Mouse (Mus musculus) c-Kit-positive CD71-positive TER-119-negative erythroid progenitor cells, embryonic 14.5 days (primary cell): ENCODE measurements around the gene Txndc9.

Experiments
- DNase-seq: peaks from one replicate; pipeline ENCODE4 v3.0.0-alpha.2; 2013; ENCODE audit warnings: low read depth

The Txndc9 gene

DNA sequence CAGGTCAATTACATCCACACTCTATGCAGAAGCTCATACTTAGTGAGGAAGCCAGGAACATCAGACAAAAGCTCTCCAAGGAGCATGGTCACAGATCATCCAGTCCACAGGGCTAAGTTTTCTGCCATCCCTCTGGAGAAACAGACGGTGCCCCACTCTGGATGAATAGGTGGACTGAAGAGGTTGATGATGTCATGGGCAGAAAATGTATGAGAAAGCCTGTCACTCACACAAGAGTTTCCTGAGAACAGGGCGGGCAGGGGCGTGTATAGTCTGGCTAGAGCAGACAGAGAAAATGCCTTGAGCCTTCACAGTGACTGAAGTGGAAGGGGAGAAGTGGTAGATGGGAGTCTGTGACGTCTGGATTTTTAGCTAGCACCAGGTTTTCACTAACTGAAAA, 26.2 kb downstream of the Txndc9 start:
- no peak for DNase-seq

DNA sequence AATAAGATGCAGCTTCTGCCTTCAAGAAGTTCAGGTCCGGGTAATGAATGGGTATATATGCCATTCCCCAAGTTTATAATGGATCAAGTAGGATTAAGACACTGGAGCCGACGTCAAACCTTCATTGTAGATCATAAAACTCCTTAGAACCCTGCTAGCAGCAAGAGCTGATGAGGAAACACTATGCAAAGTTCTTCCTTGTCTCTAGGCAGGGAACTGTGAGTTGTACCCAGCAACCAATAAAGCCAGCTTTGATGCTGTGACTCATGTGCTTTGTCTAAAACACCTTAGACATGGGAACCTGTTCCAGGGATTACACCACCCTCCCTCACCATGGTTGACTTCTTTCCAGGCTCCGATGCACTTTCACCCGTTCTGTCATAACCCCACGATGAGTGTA, 28.9 kb downstream of the Txndc9 start:
- DNase-seq: no peak

DNA sequence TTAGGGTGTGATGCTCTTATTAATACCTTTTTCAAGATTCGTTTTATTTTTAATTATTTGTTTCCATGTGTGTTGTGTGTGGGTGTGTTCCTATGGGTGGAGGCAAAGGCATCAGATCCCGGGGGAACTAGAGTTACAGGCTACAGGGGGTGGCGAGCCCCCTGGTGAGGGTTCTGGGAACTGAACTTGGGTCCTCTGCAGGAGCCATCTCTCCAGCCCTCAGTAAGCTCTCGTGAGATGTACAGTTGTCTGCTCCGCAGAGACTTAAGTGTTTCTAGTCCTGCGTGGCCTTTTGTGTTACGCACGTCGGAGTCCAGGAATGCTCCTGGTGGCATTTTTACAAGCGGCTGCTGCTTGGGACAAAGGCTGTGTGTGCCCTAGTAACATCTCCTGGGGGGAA, 32.1 kb downstream of the Txndc9 start:
- no peak for DNase-seq

DNA sequence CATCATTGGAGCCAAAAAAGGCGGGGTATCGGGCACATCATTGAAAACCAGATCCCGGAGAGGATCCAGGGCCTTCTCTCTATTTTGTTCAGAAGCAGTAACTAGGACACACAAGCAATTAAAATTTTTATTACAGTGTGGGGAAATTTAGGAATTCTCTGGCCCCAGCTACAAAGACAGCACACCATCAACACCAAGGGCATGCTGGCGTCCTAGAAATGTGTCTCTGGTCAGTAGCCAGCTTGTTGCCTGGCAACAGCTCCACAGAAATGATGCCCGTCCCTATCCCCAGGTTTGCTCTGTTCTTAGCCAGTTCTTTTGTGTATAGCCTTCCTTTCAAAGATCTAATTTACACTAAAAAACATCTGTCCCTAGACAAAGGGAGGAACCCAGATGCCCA, 38.2 kb downstream of the Txndc9 start:
- DNase-seq: no peak

GRCm38 (mm10) chr1:37958516-37958915, 39.2 kb downstream of the Txndc9 start:
- DNase-seq: no peak

DNA sequence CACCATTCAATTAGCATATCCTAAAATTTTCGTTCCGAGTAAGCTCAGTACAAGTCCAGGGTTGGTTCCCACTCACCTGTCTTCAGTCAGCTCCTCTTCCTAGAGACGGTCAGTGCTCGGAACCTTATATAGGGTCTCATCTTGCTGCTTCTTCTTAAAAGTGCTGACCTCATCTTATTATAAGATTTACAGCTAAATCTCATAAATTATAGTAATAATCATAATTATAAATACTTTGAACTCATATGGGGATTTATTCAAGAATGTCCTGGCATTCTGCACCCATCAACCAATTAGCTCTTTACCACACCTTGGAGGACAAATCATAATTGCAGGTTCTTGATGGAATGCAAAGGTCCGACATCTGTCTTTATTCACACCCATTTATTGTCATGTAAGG, 40.0 kb downstream of the Txndc9 start, which contains the start of gene Lyg1:
Lyg1 (minus strand) TSS at position 101 of the 400 bp plus-strand sequence.
- DNase-seq: no peak

- no peak for DNase-seq
These were observed 40.8 kb downstream of the Txndc9 start for GRCm38 (mm10) chr1:37956690-37957431.

- DNase-seq: no peak
These were observed 42.4 kb downstream of the Txndc9 start for GRCm38 (mm10) chr1:37955251-37955650.

DNA sequence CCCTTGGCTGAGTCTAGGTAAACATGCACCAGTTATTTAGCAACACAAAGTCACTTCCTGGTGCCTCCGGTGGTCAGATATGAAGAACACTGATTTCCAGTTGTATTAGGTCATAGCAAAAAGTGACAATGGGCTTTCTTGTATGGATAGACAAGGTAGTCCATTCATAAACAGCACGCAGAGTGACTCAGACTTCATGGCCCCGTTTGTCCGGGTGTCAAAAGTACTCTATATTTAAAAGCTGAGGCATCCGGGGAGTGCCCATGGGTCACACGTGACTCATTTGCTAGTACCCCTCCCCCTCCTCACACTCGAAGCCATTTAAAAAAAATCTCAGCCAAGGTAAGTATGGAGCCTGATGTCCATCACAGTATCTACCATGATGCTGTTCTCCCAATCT, 42.9 kb downstream of the Txndc9 start:
- DNase-seq: no peak

- DNase-seq: no peak
These were observed 48.8 kb downstream of the Txndc9 start for GRCm38 (mm10) chr1:37948906-37949305.
